Mouse (Mus musculus) G1E (cell line): Measurements from ENCODE around the gene Gm9821. TPM values are rescaled to one million over a fixed set of nuclear protein-coding genes. Genes with fewer than 3 reads are reported as not detected.
A peak's percentile ranks its signal among the peaks of the same experiment; 100 is the strongest.

ENCODE experiments used
- ATAC-seq: 2 replicates; pipeline ENCODE4 v1.8.0; 2016; ENCODE audit warnings: mild to moderate bottlenecking; ENCODE audit not compliant: insufficient number of reproducible peaks, poor library complexity, low FRiP score, severe bottlenecking; ENCODE audit errors: extremely low read depth
- DNase-seq: peaks from one replicate; pipeline ENCODE4 v3.0.0; 2012; ENCODE audit warnings: low spot score
- H3K27me3 ChIP-seq: 2 replicates; pipeline ENCODE4 v1.6.1; 2012; ENCODE audit warnings: mild to moderate bottlenecking, low read length, inconsistent platforms; ENCODE audit not compliant: insufficient read depth
- H3K36me3 ChIP-seq: replicated peaks from 2 replicates; pipeline ENCODE3; 2012; ENCODE audit warnings: mild to moderate bottlenecking, inconsistent platforms
- H3K4me1 ChIP-seq: 2 replicates; pipeline ENCODE4 v1.6.1; 2012; ENCODE audit warnings: low read depth, low read length, inconsistent platforms, mixed read lengths; ENCODE audit not compliant: insufficient read depth
- H3K4me3 ChIP-seq: 2 replicates; pipeline ENCODE4 v1.5.1; 2012; ENCODE audit warnings: low read depth, mild to moderate bottlenecking, inconsistent platforms, low read length, moderate library complexity, mixed read lengths
- H3K9me3 ChIP-seq: replicated peaks from 2 replicates; pipeline ENCODE4 v1.6.1; 2012; ENCODE audit warnings: inconsistent platforms
- CTCF ChIP-seq: IDR thresholded peaks from 2 replicates; pipeline ENCODE4 v1.5.1; 2012; ENCODE audit warnings: low read depth, low read length, inconsistent platforms, mixed read lengths
- GATA1 ChIP-seq: IDR thresholded peaks from 2 replicates; pipeline ENCODE4 v1.6.1; 2012; ENCODE audit warnings: borderline replicate concordance, low read length, inconsistent platforms, mixed read lengths
- GATA2 ChIP-seq: IDR thresholded peaks from 2 replicates; pipeline ENCODE4 v1.6.1; 2012; ENCODE audit warnings: low read depth, low read length, inconsistent platforms, borderline replicate concordance
- POLR2AphosphoS5 ChIP-seq: IDR thresholded peaks from 2 replicates; pipeline ENCODE4 v1.6.1; 2012; ENCODE audit warnings: low read depth, low read length, inconsistent platforms; ENCODE audit not compliant: insufficient replicate concordance
- TAL1 ChIP-seq: conservative IDR thresholded peaks from 2 replicates; pipeline ENCODE4 v1.6.1; 2012; ENCODE audit warnings: low read depth, low read length, inconsistent platforms, mixed read lengths
- polyA plus RNA-seq: library from polyadenylated mRNA; stranded (reverse); fragments of >175 nt; gene quantifications from 2 replicates; pipeline ENCODE4 v1.2.3, GENCODE M21; 2012
- total RNA-seq, 2 experiments: library from RNA; stranded (forward) in 1 of 2; stranded (reverse) in 1 of 2; fragments of 200-1000 nt in 1 of 2; fragments of >200 nt in 1 of 2; fragmentation: Nextera tagmentation in 1 of 2; gene quantifications; 2 replicates each; pipeline ENCODE4 v1.2.3; 2014 to 2017

The Gm9821 gene
- total RNA-seq (2014; fragmentation: Nextera tagmentation), result not detected in 2 replicates
- total RNA-seq (2017), result 1.6 and 1.8 TPM in 2 replicates
- 0.07 and 0.10 TPM in 2 replicates for polyA plus RNA-seq

DNA sequence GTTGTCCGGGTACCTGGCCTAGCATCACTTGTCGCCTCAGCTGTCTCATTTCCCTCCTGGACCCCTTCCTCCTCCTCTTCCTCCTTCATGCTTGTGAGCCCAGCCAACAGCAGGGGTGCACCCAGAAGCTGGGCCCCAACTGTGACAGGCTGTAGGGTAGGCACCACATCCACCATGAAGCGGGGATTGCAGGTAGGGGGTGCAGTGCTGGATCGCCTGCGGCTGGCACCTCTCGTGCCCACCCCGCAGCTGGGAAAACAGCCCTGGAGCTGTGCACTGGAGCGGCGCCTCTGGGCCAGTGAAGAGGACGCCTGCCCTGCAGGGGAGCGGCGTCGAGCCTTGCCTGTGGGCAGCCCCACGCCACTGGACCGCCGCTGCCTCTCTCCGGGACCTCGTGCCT lies at the start of gene Gm9821:
Gene Gm9821, plus strand, starts transcription at position 221 of the 400 bp plus-strand sequence.
- Histone ChIP-seq H3K9me3 (no peaks in the 10 kb centered on the region), H3K4me1 (peaks cover 78% of the 10 kb centered on the region), H3K27me3 (no peaks in the 10 kb centered on the region), H3K36me3 (peaks cover 92% of the 10 kb centered on the region), H3K4me3 (peak within 1 kb of the TSS; percentile 77; the same call in 1 of the 2 replicates)
- no peak for DNase-seq
- ATAC-seq, result no peak
- TF ChIP-seq TAL1 (no peak), POLR2AphosphoS5 (no peak), GATA1 (no peak), GATA2 (no peak), CTCF (no peak)

DNA sequence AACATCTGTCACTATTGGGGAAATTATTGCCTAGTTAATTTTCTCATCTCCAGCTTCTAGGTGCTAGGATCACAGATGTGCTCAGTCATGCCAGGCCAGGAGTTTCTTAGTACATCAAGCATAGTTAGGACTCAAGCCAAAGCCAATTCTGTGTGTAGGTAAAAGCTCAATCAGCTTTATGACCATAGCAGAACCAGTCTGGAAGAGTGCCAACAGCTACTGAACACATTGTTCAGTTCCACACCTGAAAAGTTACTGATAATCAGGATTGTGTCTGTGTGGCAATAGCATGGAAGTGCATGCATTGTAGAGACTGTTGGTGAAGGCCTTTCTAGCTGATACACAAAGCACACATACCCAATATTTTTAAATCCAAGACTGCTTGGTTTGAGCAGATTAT lies 47.5 kb upstream of the Gm9821 start:
- H3K36me3 ChIP-seq, result peaks cover 70% of the 10 kb centered on the region
- no peaks in the 10 kb centered on the region for H3K9me3 ChIP-seq
- no peak overlapping the region for H3K4me3 ChIP-seq
- no peak for TF ChIP-seq GATA2
- no peak for TF ChIP-seq POLR2AphosphoS5
- no peak for TF ChIP-seq GATA1
- TF ChIP-seq CTCF, result no peak
- TF ChIP-seq TAL1, result no peak
- H3K4me1 ChIP-seq, result no peaks in the 10 kb centered on the region
- ATAC-seq, result no peak
- DNase-seq, result no peak
- H3K27me3 ChIP-seq, result no peaks in the 10 kb centered on the region

DNA sequence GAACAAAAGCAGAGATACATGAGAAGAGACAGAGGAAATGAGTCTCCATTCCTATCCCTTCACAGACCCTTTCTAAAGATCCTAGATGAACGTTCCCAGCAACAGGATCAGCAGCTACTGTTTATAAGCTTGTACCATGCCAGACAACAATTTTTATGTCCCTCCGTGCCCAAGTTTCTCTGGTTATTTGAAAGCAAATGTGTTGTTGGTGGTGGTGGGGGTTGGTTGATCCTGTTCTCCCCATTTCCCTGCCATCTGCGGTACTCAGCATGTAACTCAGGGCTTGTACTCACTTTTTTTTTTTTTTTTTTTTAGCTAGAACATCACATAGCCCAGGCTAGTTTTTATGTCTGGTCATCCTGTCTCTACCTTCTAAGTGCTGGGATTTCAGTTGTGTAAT lies 46.4 kb upstream of the Gm9821 start:
- no peak for ATAC-seq

DNA sequence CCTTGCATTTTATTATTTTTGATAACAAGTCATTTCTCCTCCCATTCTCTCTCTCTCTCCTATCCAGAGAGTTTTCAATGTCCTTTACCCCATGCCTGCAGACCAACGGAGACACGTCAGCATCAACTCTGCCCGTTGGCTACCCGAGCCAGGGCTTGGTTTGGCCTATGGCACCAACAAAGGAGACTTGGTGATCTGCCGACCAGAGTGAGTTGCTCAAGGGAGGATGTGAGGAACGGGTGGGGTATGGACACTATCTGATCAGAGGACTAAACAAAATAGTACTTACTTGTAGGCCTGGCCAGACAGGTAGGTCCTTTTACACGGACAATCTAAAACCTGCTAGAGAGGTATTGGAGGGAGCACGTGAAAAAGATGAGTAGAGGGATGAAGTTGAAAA lies 45.1 kb upstream of the Gm9821 start:
- Histone ChIP-seq H3K4me3 (no peak overlapping the region), H3K9me3 (no peaks in the 10 kb centered on the region), H3K4me1 (no peaks in the 10 kb centered on the region), H3K36me3 (peaks cover 72% of the 10 kb centered on the region), H3K27me3 (no peaks in the 10 kb centered on the region)
- ATAC-seq (no peak), DNase-seq (no peak)
- TF ChIP-seq TAL1 (no peak), CTCF (no peak), POLR2AphosphoS5 (no peak), GATA1 (no peak), GATA2 (no peak)

More for the DNA sequence above, 46.4 kb upstream of the Gm9821 start:
- no peak for DNase-seq
- Histone ChIP-seq H3K9me3 (no peaks in the 10 kb centered on the region), H3K36me3 (peaks cover 71% of the 10 kb centered on the region), H3K27me3 (no peaks in the 10 kb centered on the region), H3K4me1 (no peaks in the 10 kb centered on the region), H3K4me3 (no peak overlapping the region)
- no peak for TF ChIP-seq CTCF
- no peak for TF ChIP-seq GATA1
- no peak for TF ChIP-seq GATA2
- no peak for TF ChIP-seq TAL1
- no peak for TF ChIP-seq POLR2AphosphoS5

DNA sequence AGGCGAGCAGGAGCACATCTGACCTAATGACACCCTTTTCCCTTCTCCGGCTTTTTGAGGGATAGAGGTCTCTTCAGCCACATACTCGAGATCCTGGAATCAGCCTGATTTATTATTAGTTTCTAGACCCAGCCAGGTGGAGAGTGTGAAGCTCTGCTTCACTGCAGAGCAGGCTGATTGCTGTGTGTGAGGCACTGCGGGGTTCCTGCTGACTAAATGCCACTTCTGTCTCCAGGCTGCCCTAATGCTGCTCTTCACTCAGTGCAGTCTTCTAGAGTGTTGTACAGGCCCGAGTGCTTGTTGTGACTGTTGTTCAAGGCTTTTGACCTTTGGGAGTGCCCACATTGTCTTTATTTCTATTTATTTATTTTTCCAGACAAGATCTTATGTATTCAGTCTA lies 43.2 kb upstream of the Gm9821 start:
- Histone ChIP-seq H3K4me1 (no peaks in the 10 kb centered on the region), H3K9me3 (no peaks in the 10 kb centered on the region), H3K36me3 (peaks cover 80% of the 10 kb centered on the region), H3K27me3 (no peaks in the 10 kb centered on the region), H3K4me3 (no peak overlapping the region)
- TF ChIP-seq GATA1, result no peak
- no peak for TF ChIP-seq CTCF
- TF ChIP-seq TAL1, result no peak
- no peak for TF ChIP-seq GATA2
- TF ChIP-seq POLR2AphosphoS5, result no peak
- ATAC-seq (no peak), DNase-seq (no peak)

DNA sequence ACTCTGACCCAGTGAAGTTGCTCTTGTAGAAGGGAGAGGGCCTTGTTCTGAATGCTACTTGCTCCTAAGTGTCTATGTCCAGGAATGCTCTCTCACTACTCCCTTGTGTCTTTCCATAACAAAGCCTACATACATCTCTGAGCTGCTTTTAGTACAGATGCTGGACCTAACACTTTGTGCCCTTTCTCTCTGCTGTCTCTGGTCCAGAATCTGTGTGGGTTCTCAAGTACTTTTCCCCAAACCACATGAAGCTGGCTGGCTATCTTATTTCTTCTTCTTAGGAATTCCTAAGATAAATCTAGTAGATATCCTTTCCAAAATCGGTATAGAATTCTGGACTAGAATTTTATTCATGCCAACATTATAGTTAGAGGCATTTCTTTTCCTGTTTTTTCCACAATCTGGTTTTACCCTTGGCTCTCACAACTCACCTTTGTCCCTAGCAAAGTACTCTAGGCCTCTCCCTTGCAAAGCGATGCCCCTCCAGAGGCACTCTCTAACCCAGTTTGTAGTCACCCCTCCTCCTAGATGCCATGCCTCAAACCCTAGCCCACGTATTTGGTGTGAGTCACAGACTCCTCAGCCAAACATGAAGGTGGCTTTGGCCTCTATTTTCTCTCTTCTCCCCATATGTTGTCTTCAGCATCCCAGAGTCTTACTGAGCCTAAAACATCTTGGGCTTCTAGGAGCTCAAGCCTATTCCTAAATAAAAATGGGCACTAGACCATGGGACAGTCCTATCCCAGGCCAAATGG lies 42.2 kb upstream of the Gm9821 start:
- no peak overlapping the region for H3K4me3 ChIP-seq
- no peaks in the 10 kb centered on the region for H3K4me1 ChIP-seq
- TF ChIP-seq CTCF (no peak), POLR2AphosphoS5 (no peak), GATA1 (no peak), GATA2 (no peak), TAL1 (no peak)
- ATAC-seq, result no peak
- H3K27me3 ChIP-seq, result no peaks in the 10 kb centered on the region
- no peaks in the 10 kb centered on the region for H3K9me3 ChIP-seq
- peaks cover 76% of the 10 kb centered on the region for H3K36me3 ChIP-seq
- no peak for DNase-seq
